Mouse (Mus musculus) forebrain, embryonic 11.5 days (tissue): ENCODE measurements around the gene Mpped2. TPM values are rescaled to one million over a fixed set of nuclear protein-coding genes. Genes with fewer than 3 reads are reported as not detected.

Experiments
- ATAC-seq: fragments of 200-750 bp; cut with Nextera tagmentation; replicated peaks from 2 replicates; pipeline ENCODE4 v1.8.0; 2017; ENCODE audit warnings: moderate TSS enrichment; ENCODE audit not compliant: low FRiP score
- DNase-seq: peaks from one replicate; pipeline ENCODE4 v3.0.0-alpha.2; 2017; ENCODE audit warnings: low spot score
- H3K27ac ChIP-seq: fragments of 300-500 bp; sonication (generic); 2 replicates; pipeline ENCODE4 v1.5.1; 2014; ENCODE audit warnings: low read depth, low read length
- H3K27me3 ChIP-seq: fragments of 300-500 bp; sonication (generic); 2 replicates; pipeline ENCODE4 v1.6.1; 2014; ENCODE audit warnings: mild to moderate bottlenecking, low read length, mixed read lengths; ENCODE audit not compliant: control insufficient read depth, insufficient read depth
- H3K36me3 ChIP-seq: fragments of 300-500 bp; sonication (generic); 2 replicates; pipeline ENCODE4 v1.6.1; 2014; ENCODE audit warnings: mild to moderate bottlenecking, low read length, moderate library complexity, mixed read lengths; ENCODE audit not compliant: control insufficient read depth, insufficient read depth
- H3K4me1 ChIP-seq: fragments of 300-500 bp; sonication (generic); replicated peaks from 2 replicates; pipeline ENCODE4 v1.6.1; 2014; ENCODE audit warnings: low read length, mixed read lengths; ENCODE audit not compliant: control insufficient read depth, insufficient read depth
- H3K4me2 ChIP-seq: fragments of 300-500 bp; sonication (generic); 2 replicates; pipeline ENCODE4 v1.6.1; 2014; ENCODE audit warnings: low read depth, mild to moderate bottlenecking, low read length, moderate library complexity, mixed read lengths; ENCODE audit not compliant: severe bottlenecking
- H3K4me3 ChIP-seq: fragments of 300-500 bp; sonication (generic); 2 replicates; pipeline ENCODE4 v1.5.1; 2014; ENCODE audit warnings: low read depth, low read length
- H3K9ac ChIP-seq: fragments of 300-500 bp; sonication (generic); 2 replicates; pipeline ENCODE4 v1.6.1; 2014; ENCODE audit warnings: low read length
- H3K9me3 ChIP-seq: fragments of 300-500 bp; sonication (generic); 2 replicates; pipeline ENCODE4 v1.6.1; 2016; ENCODE audit warnings: low read length, mixed read lengths; ENCODE audit not compliant: control insufficient read depth
- WGBS: fragments of 180-500 bp; shearing (Covaris S2); extraction: QIAGEN DNeasy Blood & Tissue Kit; methylation state at CpG from one replicate; pipeline ENCODE4 v1.1.7; 2014; 5-methylcytosine and 5-hydroxymethylcytosine counted together
- polyA plus RNA-seq: library from polyadenylated mRNA; unstranded; fragments of >200 nt; fragmentation: Nextera tagmentation; extraction: Ambion mirVana; gene quantifications from 2 replicates; pipeline ENCODE4 v1.2.1, GENCODE M21; 2014

Gene Mpped2
- polyA plus RNA-seq, 1 experiment from 2014 or later: 102 TPM

DNA sequence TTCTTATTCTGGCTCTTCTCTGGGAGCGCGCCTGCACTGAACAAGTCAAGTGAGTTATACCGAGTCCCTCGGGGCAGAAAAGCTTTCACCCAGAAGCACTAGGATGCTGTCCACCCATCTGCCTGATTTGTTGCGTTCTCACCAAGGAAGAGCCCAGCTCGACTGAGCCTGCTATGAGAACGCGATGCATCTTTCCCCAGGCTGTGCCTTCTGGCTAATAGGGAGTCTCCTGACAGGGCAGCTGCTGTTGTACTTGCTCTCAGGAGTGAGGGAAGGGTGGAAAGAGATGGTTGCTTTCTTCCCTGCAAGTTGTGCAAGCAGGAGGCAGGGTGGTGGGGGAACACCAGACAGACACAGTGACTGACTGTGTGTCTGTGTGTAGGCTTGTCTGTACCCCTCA, 37.5 kb downstream of the Mpped2 start:
- Histone ChIP-seq H3K9me3 (no peaks in the 10 kb centered on the region), H3K27ac (no peak overlapping the region), H3K9ac (no peak overlapping the region), H3K4me1 (peaks cover 5% of the 10 kb centered on the region; the same call in 1 of the 2 replicates), H3K4me3 (no peak overlapping the region), H3K27me3 (no peaks in the 10 kb centered on the region), H3K36me3 (no peaks in the 10 kb centered on the region; the same call in 1 of the 2 replicates), H3K4me2 (no peak overlapping the region)
- DNase-seq (peak; percentile 44), ATAC-seq (no peak)
- WGBS: 82% methylated on average over 8 of the region's 8 CpGs

DNA sequence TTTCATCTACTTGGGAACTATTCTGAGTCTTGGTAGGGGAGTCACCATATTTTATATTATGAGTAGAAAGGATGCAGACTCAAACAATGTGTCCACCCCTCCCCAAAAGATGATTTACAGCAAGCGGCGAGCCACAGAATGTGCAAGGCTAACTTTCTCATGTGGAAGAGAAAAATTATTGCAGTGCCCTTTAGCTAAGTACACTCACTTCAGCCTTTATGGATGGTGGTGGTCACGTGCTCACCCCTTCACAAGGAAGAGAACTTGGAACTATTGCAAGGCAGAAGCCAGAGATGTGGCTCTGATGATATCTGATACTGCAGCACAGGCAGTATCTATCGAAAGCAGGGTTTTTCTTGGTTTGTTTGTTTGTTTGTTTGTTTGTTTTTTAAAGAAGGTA, 38.4 kb downstream of the Mpped2 start:
- H3K4me1 ChIP-seq: peaks cover 8% of the 10 kb centered on the region; the same call in 1 of the 2 replicates
- ATAC-seq (no peak), DNase-seq (no peak)
- H3K27me3 ChIP-seq: no peaks in the 10 kb centered on the region
- H3K4me2 ChIP-seq: no peak overlapping the region
- H3K4me3 ChIP-seq: no peak overlapping the region
- WGBS: 95% methylated on average over 4 of the region's 4 CpGs
- H3K9me3 ChIP-seq: no peaks in the 10 kb centered on the region
- no peak overlapping the region for H3K27ac ChIP-seq
- H3K9ac ChIP-seq: no peak overlapping the region
- no peaks in the 10 kb centered on the region; the same call in 1 of the 2 replicates for H3K36me3 ChIP-seq

DNA sequence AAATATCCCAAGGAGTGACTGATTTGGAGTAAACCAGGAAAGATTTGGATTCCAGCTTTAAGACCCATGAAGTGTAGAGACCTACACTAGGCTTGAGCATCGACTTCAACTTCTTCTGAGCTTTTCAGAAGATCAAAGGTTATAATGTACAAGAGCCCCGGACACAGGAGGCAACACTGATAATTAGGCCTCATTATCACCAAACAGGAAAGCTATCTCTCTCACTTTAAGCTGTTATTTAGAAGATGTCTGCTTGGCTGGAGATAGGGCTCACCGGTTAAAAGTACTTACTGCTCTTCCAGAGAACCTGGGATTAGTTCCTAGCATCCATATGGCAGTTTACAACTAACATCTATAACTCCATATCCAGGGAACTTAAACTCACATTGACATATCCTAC, 39.1 kb downstream of the Mpped2 start:
- Histone ChIP-seq H3K4me3 (no peak overlapping the region), H3K36me3 (no peaks in the 10 kb centered on the region; the same call in 1 of the 2 replicates), H3K9ac (no peak overlapping the region), H3K9me3 (no peaks in the 10 kb centered on the region), H3K27me3 (no peaks in the 10 kb centered on the region), H3K4me1 (peaks cover 8% of the 10 kb centered on the region; the same call in 1 of the 2 replicates), H3K4me2 (no peak overlapping the region), H3K27ac (no peak overlapping the region)
- no peak for DNase-seq
- WGBS: 53% methylated on average over 3 of the region's 3 CpGs
- no peak for ATAC-seq

DNA sequence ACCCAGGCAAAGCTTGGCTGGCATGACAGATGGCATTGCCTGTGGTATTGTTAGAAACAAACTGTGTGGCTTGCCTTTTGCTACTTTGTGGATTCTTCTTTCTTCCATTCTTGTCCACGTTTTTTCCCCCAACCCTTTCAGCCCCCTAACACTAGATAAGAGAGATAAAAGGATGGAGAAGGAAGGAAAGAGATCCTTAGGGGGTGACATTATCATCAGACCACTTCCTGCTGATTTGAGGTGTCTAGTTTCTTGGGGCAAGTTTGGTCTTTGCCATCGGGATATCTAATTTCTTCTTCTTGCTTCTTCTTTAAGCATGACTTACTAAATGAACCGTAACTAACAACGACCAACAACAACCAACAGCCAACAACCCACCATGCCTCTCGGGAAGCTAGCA, 40.3 kb downstream of the Mpped2 start:
- no peak for ATAC-seq
- Histone ChIP-seq H3K9me3 (no peaks in the 10 kb centered on the region), H3K4me2 (no peak overlapping the region), H3K36me3 (no peaks in the 10 kb centered on the region; the same call in 1 of the 2 replicates), H3K27ac (no peak overlapping the region), H3K4me3 (no peak overlapping the region), H3K4me1 (peaks cover 8% of the 10 kb centered on the region; the same call in 1 of the 2 replicates), H3K27me3 (no peaks in the 10 kb centered on the region), H3K9ac (no peak overlapping the region)
- WGBS: 64% methylated on average over 5 of the region's 5 CpGs
- peak; percentile 6 for DNase-seq

GRCm38 (mm10) chr2:106734004-106734403, 40.9 kb downstream of the Mpped2 start:
- 49% methylated on average over 4 of the region's 4 CpGs for WGBS
- H3K4me2 ChIP-seq: no peak overlapping the region
- no peak overlapping the region for H3K27ac ChIP-seq
- H3K27me3 ChIP-seq: no peaks in the 10 kb centered on the region
- peaks cover 8% of the 10 kb centered on the region; the same call in 1 of the 2 replicates for H3K4me1 ChIP-seq
- no peaks in the 10 kb centered on the region for H3K9me3 ChIP-seq
- H3K36me3 ChIP-seq: no peaks in the 10 kb centered on the region; the same call in 1 of the 2 replicates
- H3K9ac ChIP-seq: no peak overlapping the region
- peak; percentile 50 for DNase-seq
- no peak for ATAC-seq
- H3K4me3 ChIP-seq: no peak overlapping the region

DNA sequence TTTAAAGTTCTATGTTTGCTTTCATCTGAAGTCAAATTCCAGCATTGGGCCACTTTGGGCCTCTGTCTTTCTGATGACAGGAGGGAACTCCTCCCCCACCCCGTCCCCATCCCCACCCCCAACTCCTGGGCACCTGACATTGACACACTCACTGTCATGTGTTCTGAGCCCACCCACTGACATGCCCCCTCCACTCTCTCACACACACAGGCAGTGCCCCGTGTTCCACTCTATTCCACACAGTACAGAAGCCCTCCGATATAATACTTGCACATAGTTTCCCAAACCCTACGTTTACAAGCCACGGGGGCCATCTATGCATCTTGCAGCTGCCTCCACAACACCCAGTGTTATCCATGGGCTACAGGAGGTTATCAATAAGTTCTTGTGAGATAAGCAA, 42.1 kb downstream of the Mpped2 start:
- Histone ChIP-seq H3K36me3 (no peaks in the 10 kb centered on the region; the same call in 1 of the 2 replicates), H3K27me3 (no peaks in the 10 kb centered on the region), H3K4me2 (no peak overlapping the region), H3K9me3 (no peaks in the 10 kb centered on the region), H3K4me1 (peaks cover 8% of the 10 kb centered on the region; the same call in 1 of the 2 replicates), H3K9ac (no peak overlapping the region), H3K27ac (no peak overlapping the region), H3K4me3 (no peak overlapping the region)
- peak; percentile 39 for DNase-seq
- 84% methylated on average over 5 of the region's 5 CpGs for WGBS
- peak; percentile 54 for ATAC-seq

DNA sequence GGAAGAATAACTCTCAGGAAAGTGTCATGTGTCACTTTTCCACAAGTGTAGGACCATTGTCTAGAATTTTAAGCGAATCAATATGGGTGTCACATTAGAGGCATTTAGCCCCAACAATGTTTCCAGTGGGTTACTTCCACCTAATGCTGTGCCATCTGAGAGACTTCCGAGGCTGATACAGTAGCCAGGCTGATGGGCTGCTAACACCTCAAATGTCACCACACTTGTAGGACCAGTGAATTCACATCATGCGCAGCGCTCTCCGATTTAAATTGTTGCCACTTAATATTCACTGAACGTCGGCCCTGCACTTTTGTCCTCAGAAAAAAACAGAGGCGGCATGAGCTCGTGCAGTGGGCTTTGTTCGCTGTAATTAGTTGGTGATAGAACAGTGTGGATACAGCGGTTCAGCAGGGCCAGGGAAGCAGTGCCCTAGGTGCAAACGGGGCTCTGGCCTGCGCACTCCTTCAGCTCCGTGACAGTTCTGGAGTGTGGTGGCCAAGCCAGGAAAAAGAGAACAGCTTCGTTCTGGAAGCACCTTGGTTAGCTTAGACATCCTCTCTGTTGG, 42.8 kb downstream of the Mpped2 start:
- no peaks in the 10 kb centered on the region for H3K9me3 ChIP-seq
- H3K36me3 ChIP-seq: no peaks in the 10 kb centered on the region; the same call in 1 of the 2 replicates
- H3K27ac ChIP-seq: peak overlapping the region; percentile 33; the same call in 1 of the 2 replicates
- no peak overlapping the region for H3K4me2 ChIP-seq
- WGBS: 36% methylated on average over 15 of the region's 15 CpGs
- DNase-seq: peak; percentile 58
- H3K4me1 ChIP-seq: peaks cover 6% of the 10 kb centered on the region; the same call in 1 of the 2 replicates
- H3K9ac ChIP-seq: peak overlapping the region; percentile 3; the same call in 1 of the 2 replicates
- H3K4me3 ChIP-seq: no peak overlapping the region
- no peaks in the 10 kb centered on the region for H3K27me3 ChIP-seq
- peak; percentile 80 for ATAC-seq

- Histone ChIP-seq H3K27me3 (no peaks in the 10 kb centered on the region), H3K4me3 (no peak overlapping the region), H3K27ac (no peak overlapping the region), H3K9me3 (no peaks in the 10 kb centered on the region), H3K4me1 (peaks cover 5% of the 10 kb centered on the region; the same call in 1 of the 2 replicates), H3K36me3 (no peaks in the 10 kb centered on the region; the same call in 1 of the 2 replicates), H3K4me2 (no peak overlapping the region), H3K9ac (no peak overlapping the region)
- DNase-seq: peak; percentile 15
- 91% methylated on average over 5 of the region's 5 CpGs for WGBS
- ATAC-seq: no peak
Observed at GRCm38 (mm10) chr2:106738951-106739350, 45.9 kb downstream of the Mpped2 start.

DNA sequence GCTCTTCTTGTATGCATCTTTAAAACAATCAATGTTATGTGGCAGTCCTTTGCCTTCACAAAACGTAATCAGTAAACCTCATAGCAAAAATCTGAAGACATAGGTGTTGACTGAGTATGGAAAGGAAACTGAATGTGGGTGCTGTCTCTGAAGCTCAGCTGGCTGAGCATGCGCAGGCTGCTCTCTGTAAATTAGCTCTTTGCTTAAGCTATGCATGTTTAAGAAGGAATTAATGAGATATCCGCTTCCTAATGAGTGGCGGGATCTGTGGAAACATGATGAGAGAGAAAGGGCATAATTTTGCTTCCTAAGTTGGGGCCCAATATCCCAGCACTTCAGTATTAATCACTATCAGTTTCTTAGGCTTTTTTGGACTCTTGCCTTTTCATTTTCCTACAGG, 51.0 kb downstream of the Mpped2 start:
- H3K9ac ChIP-seq: no peak overlapping the region
- 63% methylated on average over 4 of the region's 4 CpGs for WGBS
- H3K36me3 ChIP-seq: no peaks in the 10 kb centered on the region; the same call in 1 of the 2 replicates
- H3K9me3 ChIP-seq: no peaks in the 10 kb centered on the region
- peak; percentile 31 for DNase-seq
- ATAC-seq: no peak
- H3K4me2 ChIP-seq: no peak overlapping the region
- no peaks in the 10 kb centered on the region; the same call in 1 of the 2 replicates for H3K27me3 ChIP-seq
- no peak overlapping the region for H3K27ac ChIP-seq
- H3K4me3 ChIP-seq: no peak overlapping the region
- 0 out of 2 replicates have a peak, but pooled peaks cover 7% of the 10 kb centered on the region for H3K4me1 ChIP-seq
